Mouse (Mus musculus) hindbrain, postnatal 0 days (tissue): ENCODE results near the gene Gmppb. TPM values are rescaled to one million over a fixed set of nuclear protein-coding genes. Genes with fewer than 3 reads are reported as not detected.
A peak's percentile ranks its signal among the peaks of the same experiment; 100 is the strongest.

ENCODE experiments used
- ATAC-seq: fragments of 200-750 bp; cut with Nextera tagmentation; 2 replicates; pipeline ENCODE4 v1.8.0; 2017; ENCODE audit warnings: mild to moderate bottlenecking, moderate TSS enrichment, moderate library complexity
- DNase-seq: peaks from one replicate; pipeline ENCODE4 v3.0.0-alpha.2; 2015; ENCODE audit warnings: low spot score
- H3K27ac ChIP-seq: fragments of 300-500 bp; sonication (generic); 2 replicates; pipeline ENCODE4 v1.5.1; 2014; ENCODE audit warnings: mild to moderate bottlenecking
- H3K27me3 ChIP-seq: fragments of 300-500 bp; sonication (generic); 2 replicates; pipeline ENCODE4 v1.6.1; 2014; ENCODE audit warnings: low read length, mixed read lengths; ENCODE audit not compliant: insufficient read depth
- H3K36me3 ChIP-seq: fragments of 300-500 bp; sonication (generic); 2 replicates; pipeline ENCODE4 v1.6.1; 2014; ENCODE audit warnings: low read length, mixed read lengths; ENCODE audit not compliant: insufficient read depth
- H3K4me1 ChIP-seq: fragments of 300-500 bp; sonication (generic); 2 replicates; pipeline ENCODE4 v1.6.1; 2014; ENCODE audit warnings: antibody characterized with exemption, low read length, mixed read lengths; ENCODE audit not compliant: insufficient read depth
- H3K4me2 ChIP-seq: fragments of 300-500 bp; sonication (generic); 2 replicates; pipeline ENCODE4 v1.6.1; 2014; ENCODE audit warnings: low read depth, mild to moderate bottlenecking, low read length, moderate library complexity, mixed read lengths
- H3K4me3 ChIP-seq: fragments of 300-500 bp; sonication (generic); 2 replicates; pipeline ENCODE4 v1.5.1; 2014; ENCODE audit warnings: low read length
- H3K9ac ChIP-seq: fragments of 300-500 bp; sonication (generic); replicated peaks from 2 replicates; pipeline ENCODE4 v1.6.1; 2014; ENCODE audit warnings: mild to moderate bottlenecking, low read length, moderate library complexity, mixed read lengths
- H3K9me3 ChIP-seq: fragments of 300-500 bp; sonication (generic); 2 replicates; pipeline ENCODE4 v1.6.1; 2016; ENCODE audit warnings: low read length, mixed read lengths
- CTCF ChIP-seq: IDR thresholded peaks from 2 replicates; pipeline ENCODE4 v1.5.1; 2016; ENCODE audit warnings: antibody characterized with exemption, control low read depth, low read depth
- WGBS: fragments of 180-500 bp; shearing (Covaris S2); extraction: QIAGEN DNeasy Blood & Tissue Kit; methylation state at CpG from one replicate; pipeline ENCODE4 v1.1.7; 2014; 5-methylcytosine and 5-hydroxymethylcytosine counted together
- polyA plus RNA-seq: library from polyadenylated mRNA; unstranded; fragments of >200 nt; fragmentation: Nextera tagmentation; extraction: Ambion mirVana; gene quantifications from 2 replicates; pipeline ENCODE4 v1.2.1, GENCODE M21; 2015
- total RNA-seq: library from RNA; depleted of rRNA; stranded (reverse); fragments of >200 nt; gene quantifications from 2 replicates; pipeline ENCODE4 v1.2.3, GENCODE M21; 2014

The Gmppb gene
- total and polyA plus RNA-seq, 2 experiments from 2014 or later = 13.0 to 17.1 TPM

DNA sequence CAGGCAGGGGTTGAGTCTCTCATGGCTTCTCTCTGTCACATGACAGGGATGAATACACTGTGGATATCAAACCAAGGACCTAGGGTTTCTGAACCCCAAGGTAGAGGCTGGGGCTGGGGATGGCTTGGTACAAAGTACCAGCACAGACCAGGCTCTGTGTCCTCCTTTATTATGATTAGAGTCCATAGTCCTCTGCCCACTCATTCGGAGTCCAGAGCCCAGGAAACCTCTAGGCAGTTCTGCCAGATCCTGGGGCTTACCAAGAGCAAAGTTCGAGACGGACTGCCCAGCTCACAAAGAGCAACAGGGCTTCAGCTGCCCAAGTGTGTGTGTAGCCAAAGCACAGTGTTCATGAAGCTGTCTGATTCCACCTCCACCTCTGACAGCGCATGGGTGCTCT, 36.2 kb downstream of the Gmppb start:
- H3K36me3 ChIP-seq = peaks cover 59% of the 10 kb centered on the region
- no peak for TF ChIP-seq CTCF
- 93% methylated on average over 4 of the region's 4 CpGs for WGBS
- no peak overlapping the region for H3K4me2 ChIP-seq
- no peak overlapping the region for H3K9ac ChIP-seq
- H3K4me1 ChIP-seq = 0 out of 2 replicates have a peak, but pooled peaks cover 6% of the 10 kb centered on the region
- H3K9me3 ChIP-seq = no peaks in the 10 kb centered on the region
- no peak overlapping the region for H3K27ac ChIP-seq
- no peak overlapping the region for H3K4me3 ChIP-seq
- H3K27me3 ChIP-seq = peaks cover 12% of the 10 kb centered on the region; the same call in 1 of the 2 replicates
- ATAC-seq = no peak
- no peak for DNase-seq

DNA sequence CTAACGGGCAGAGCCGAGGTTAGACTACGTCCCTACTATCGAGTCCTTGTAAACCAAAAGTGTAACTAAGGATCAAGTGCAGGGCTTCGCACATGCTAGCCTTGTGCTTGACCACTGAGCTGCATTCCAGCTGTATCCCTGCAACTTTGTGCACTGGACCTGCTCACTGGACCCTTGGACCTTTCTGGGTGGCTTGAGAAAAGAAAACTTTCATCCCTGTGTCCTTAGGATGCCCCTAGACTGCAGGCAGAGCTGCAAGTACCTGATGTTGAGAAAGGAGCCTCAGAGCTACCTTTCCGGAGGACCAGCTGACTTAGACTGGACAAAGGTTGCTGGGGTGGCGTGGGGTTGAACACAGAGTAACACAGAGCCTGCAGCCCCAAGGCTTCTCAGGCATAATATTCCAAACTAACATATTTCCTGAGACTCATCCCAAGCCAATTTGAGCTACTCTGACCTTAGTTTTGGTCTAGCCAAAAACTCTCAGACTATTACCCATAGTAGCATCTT, 41.6 kb downstream of the Gmppb start:
- H3K27ac ChIP-seq = no peak overlapping the region
- no peak overlapping the region for H3K9ac ChIP-seq
- 98% methylated on average over 7 of the region's 7 CpGs for WGBS
- H3K4me3 ChIP-seq = no peak overlapping the region
- H3K27me3 ChIP-seq = no peaks in the 10 kb centered on the region
- ATAC-seq (no peak), DNase-seq (no peak)
- 0 out of 2 replicates have a peak, but pooled peaks cover 8% of the 10 kb centered on the region for H3K4me1 ChIP-seq
- no peak overlapping the region for H3K4me2 ChIP-seq
- TF ChIP-seq CTCF = no peak
- peaks cover 61% of the 10 kb centered on the region for H3K36me3 ChIP-seq
- H3K9me3 ChIP-seq = no peaks in the 10 kb centered on the region

DNA sequence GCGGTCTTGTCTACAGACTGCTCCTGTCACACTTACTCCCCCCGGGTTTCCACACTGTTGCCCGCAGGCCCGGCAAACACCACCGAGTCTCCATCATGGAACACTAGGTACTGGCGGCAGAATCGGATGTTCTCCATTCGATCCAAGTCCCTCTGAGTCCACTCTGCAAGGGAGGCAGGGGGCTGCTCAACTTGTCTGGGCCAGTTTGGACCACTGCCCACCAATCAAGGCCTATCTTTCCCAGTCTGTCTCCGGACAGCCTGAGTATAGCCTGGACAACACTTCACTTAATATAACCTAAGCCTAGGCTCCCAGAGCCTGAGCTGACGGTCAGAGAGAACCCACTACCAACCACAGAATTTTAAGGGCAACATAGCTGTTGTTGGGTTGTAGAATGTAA, 44.5 kb downstream of the Gmppb start:
- DNase-seq (no peak), ATAC-seq (no peak)
- peak overlapping the region; percentile 74 for H3K9ac ChIP-seq
- peaks cover 37% of the 10 kb centered on the region for H3K36me3 ChIP-seq
- H3K27ac ChIP-seq = peak overlapping the region; percentile 77
- H3K9me3 ChIP-seq = no peaks in the 10 kb centered on the region
- TF ChIP-seq CTCF = no peak
- WGBS = 54% methylated on average over 10 of the region's 10 CpGs
- H3K27me3 ChIP-seq = no peaks in the 10 kb centered on the region
- H3K4me1 ChIP-seq = 0 out of 2 replicates have a peak, but pooled peaks cover 8% of the 10 kb centered on the region
- H3K4me3 ChIP-seq = peak overlapping the region; percentile 67
- peak overlapping the region; percentile 86 for H3K4me2 ChIP-seq

DNA sequence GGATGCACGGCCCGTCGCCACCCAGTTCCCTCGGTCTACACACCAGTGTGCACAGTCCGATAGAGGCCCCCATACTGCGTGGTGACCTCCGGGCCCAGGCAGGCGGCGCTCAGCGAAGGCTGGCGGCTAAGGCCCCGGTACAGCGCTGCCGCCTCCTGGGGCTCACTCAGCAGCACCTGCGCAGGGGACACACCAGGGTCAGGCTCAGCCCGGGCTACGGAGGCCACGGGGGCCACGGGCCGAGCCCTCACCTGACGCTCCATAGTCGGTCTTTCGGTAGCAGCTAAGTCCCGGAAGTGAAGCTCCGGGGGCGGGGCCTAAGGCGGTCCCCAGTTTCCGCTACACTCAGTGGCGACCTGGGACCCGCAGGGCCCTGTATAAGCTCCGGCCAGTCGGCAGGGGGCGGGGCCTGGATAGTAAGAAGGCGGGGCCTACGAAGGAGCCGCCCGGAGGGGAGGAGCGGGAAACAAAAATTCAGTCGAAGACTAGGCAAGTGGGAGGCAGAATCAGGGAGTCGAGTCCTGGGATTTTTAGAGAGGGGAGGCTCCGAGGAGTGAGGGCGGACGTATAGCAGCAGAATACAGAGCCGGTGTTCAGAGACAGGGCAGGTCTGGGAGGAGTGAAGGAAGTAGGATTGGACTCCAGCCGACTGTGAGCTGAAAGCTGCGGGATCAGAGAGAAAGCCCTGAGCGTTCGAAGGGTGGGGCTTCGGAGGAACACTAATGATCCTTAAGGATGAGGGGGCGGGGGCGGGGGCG, 45.3 kb downstream of the Gmppb start, which contains the start of gene Apeh:
TSS of gene Apeh (minus strand) at position 423 of the 758 bp plus-strand sequence.
- H3K4me3 ChIP-seq = peak within 1 kb of the TSS; percentile 67
- H3K9ac ChIP-seq = peak within 1 kb of the TSS; percentile 74
- DNase-seq (peak; percentile 94), ATAC-seq (peak; percentile 92)
- H3K4me1 ChIP-seq = 0 out of 2 replicates have a peak, but pooled peaks cover 8% of the 10 kb centered on the region
- no peaks in the 10 kb centered on the region for H3K9me3 ChIP-seq
- TF ChIP-seq CTCF = no peak
- H3K36me3 ChIP-seq = peaks cover 34% of the 10 kb centered on the region
- no peaks in the 10 kb centered on the region for H3K27me3 ChIP-seq
- H3K4me2 ChIP-seq = peak within 1 kb of the TSS; percentile 86
- peak within 1 kb of the TSS; percentile 77 for H3K27ac ChIP-seq
- under 1% methylated on average over 52 of the region's 52 CpGs for WGBS

DNA sequence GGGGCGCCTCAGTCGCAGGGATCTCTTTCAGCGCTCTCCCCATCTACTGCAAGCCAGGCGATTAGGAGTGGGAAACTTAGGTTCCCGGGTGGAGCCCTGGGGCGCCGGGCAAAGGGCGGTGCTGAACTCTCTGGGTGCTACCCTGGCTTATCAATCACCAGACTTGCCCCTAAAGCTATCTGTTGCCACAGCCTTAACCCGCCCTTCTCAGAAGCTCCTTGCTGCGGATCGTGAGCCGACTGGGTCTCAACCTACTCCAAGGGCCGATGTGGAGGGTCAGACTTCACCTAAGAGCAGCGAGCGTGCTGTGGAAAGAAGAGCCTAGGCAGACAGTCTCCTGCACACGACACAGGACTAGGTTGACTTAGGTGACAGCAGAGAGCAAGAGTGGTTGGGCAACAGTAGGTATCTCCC, 46.0 kb downstream of the Gmppb start:
- ATAC-seq (peak; percentile 10; the same call in 1 of the 2 replicates), DNase-seq (no peak)
- WGBS = 2% methylated on average over 16 of the region's 16 CpGs
- H3K4me1 ChIP-seq = 0 out of 2 replicates have a peak, but pooled peaks cover 8% of the 10 kb centered on the region
- TF ChIP-seq CTCF = no peak
- H3K9ac ChIP-seq = peak overlapping the region; percentile 74
- no peaks in the 10 kb centered on the region for H3K9me3 ChIP-seq
- H3K4me2 ChIP-seq = peak overlapping the region; percentile 86
- H3K27me3 ChIP-seq = no peaks in the 10 kb centered on the region
- peak overlapping the region; percentile 67 for H3K4me3 ChIP-seq
- H3K36me3 ChIP-seq = peaks cover 34% of the 10 kb centered on the region
- H3K27ac ChIP-seq = peak overlapping the region; percentile 77; the same call in 1 of the 2 replicates

DNA sequence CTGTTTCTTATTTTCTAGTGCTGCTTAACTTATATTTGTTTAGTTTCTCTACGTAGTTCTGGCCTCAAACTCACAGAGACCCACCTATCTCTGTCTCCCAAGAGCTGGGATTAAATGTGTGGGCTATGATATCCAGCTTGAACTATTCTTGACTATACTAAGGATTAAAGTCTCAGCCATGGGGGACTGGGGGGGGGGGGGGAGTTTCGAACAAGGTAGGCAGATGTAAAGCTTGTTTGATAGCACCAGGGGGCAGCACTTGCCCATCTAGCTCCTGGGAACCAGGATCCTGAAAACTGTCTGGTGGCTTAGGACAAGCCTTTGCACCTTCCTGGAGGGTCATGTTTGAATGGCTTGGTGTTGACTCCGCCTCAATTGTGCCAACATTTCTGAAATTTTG, 46.5 kb downstream of the Gmppb start:
- Histone ChIP-seq H3K9me3 (no peaks in the 10 kb centered on the region), H3K4me3 (peak overlapping the region; percentile 67), H3K27ac (no peak overlapping the region), H3K27me3 (no peaks in the 10 kb centered on the region), H3K4me2 (peak overlapping the region; percentile 86), H3K4me1 (0 out of 2 replicates have a peak, but pooled peaks cover 8% of the 10 kb centered on the region), H3K36me3 (peaks cover 28% of the 10 kb centered on the region), H3K9ac (peak overlapping the region; percentile 74; the same call in 1 of the 2 replicates)
- WGBS = 3% methylated on average over 3 of the region's 3 CpGs
- TF ChIP-seq CTCF = peak; percentile 82
- DNase-seq (peak; percentile 86), ATAC-seq (peak; percentile 36)
